Mouse (Mus musculus): ENCODE measurements around the gene Slc1a1.

Slc1a1 gene

DNA sequence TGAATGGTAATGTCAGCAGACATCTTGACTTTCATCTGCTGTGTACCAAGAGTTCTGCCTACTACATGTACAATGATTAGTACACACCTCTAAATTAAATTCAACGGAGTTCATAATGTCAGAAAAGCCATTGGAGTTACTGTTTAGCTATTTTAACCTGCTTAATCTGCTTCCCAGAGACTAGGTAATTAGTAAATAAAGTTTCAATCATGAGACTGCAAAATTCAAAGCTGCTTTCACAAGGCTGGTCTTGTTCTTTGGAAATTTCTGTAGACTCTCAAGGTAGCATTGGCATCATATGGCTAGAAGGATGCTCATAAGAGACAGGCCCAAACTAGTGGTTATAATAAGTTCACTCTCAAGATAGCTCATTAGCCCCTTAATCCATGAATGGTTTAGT, 20.0 kb downstream of the Slc1a1 start:
- no peak for DNase-seq

DNA sequence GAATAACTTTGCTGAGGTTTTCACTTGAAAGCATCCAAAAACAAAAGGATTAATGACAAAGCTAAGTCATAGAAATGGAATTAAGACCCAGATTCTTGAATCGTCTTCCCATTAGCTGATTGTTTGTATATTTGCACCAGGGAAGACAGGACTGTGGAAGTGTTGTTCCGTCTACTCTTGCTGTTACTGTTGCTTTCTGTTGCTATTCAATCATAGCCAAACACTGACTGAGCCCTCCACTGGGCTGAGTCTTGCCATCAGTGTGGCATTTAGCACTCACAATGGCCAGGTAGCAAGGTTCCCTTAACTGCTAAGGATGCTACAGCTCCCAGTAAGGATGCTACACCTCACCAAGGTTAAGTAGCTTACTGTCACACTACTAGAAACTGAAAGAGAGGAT, 25.4 kb downstream of the Slc1a1 start:
- no peak for DNase-seq

DNA sequence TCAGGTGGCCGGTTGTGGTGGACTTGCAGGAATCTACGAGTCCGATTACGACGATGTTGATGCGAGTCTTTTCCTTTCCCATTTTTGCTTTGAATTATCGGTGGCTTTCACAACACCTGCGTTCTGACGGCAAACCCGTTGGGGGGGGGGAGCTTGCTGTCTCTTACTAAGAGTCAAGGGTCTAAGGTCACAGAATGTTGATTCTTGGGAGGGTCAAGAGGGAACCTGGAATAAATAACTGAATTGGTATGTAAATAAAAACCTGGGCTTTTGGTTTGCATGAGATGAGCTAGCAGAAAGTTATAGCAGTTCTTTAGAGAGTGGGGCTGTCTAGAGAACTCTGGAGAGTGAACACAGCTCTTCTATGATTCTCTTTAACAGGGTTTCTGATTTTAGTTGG, 28.8 kb downstream of the Slc1a1 start:
- no peak for DNase-seq

DNA sequence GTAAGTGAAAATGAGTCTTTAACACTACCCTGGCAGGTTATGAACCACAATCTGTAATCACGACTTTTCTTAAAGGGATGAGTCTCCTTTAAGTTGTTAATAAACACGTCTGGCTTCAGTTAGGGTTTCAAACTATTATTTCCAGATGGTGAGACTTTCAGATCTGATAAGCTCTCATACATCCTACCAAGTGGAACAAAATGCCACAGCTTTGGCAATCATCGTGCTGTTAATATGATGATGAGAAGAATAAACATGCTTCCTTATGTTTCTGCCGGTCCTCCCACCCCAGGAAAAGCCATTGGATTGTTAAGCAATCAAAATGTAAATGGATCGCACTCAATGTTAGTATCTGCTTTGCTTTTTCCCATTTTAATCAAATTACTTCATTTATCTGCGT, 30.1 kb downstream of the Slc1a1 start:
- DNase-seq, result no peak

DNA sequence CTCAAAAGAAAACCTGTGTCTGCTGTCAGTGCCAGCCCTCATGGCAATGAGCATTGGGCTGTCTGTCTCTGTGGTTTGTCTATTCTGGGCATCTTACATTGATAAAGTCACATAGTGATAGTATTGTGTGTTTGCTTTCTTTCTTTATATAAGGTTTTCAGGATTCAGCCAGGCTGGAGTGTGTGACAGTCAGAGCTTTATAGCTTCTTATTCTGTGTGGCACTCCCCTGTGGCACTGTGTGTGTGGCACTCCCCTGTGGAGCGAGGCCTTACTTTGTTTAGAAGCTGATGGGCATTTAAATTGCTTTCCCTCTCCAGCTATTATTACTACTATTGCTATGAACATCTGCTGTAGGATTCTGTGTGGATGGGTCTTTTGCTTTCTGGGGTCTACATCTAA, 30.7 kb downstream of the Slc1a1 start:
- DNase-seq, result no peak

DNA sequence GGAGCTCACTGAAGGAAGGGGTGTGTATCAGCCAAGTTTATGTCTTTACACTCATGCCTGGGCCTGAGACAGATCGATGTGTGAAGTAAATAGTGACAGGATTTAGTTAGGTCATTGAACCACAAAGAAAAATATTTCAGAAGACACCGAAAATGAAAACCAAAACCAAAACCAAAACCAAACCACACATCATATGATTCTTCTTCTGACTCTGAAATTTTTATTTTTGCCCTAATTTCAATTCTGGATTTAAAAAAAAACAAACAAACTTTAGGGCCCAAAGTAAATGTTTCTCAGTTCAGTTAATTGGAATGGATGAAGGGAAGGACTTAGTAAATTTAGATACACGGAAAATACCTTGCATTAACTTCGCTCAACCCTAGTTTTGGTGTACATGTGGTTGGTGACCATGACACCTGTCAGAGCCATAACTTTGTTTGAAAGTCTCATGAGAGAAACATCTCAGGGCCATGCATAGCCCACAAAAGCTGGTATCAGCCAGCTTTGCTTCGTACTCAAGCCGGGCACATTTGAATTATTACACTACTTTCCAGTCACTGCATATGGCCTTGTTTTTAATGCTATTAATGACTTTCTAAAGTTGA, 34.5 kb downstream of the Slc1a1 start:
- DNase-seq, result no peak

DNA sequence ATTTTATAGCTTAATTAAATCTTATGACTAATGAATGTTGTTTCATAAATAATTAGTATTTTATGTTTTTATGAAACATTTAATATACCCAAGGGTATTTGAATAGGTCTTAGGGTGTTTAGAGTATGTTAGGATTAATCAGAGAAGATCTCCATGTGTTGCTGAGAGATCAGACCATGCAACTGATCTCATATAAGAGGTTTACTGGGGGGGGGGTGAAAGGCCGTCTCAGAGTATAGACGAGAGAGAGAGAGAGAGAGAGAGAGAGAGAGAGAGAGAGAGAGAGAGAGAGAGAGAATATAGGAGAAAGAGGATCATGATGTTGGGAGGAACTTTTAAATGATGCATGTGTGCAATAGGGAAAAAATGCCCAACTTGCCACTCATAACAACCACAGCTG, 35.5 kb downstream of the Slc1a1 start:
- DNase-seq, result no peak

DNA sequence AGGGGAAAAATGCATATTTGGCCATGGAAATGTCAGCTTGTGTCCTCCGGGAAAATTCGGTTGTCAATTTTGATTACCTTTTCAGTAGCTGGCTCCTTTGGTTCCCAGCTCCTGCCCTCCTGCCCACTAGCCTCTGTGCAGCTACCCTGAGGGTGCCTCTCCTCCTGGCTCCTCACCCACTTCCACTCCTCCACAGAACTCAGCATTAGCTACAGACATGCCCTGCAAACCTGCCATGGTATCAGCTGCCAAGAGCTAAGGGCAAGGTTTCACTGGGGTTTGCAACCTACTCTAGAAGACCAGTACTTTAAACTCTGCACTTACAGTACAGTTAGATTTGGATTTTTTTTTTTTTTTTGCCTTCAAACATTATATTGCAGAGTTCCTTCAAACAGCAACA, 44.6 kb downstream of the Slc1a1 start:
- no peak for DNase-seq

DNA sequence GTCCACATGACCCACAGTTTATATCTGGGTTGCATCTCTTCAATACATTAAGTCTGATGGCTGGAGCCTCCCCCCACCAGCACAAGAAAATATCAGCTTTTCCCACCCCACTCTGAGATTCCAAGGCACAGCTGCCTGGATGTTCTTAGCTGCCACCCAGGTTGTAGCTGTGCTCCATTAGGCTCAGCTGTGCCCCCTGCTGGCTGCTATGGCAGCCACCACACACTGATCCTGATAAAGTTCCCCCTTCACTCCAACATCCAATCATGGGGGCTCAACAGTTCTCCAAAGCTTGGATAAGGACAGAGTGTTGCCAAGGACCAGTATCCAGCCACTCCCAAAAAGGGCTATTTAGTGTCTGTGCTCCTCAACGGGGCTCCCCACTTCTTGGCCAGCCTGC, 48.3 kb downstream of the Slc1a1 start:
- DNase-seq, result no peak

DNA sequence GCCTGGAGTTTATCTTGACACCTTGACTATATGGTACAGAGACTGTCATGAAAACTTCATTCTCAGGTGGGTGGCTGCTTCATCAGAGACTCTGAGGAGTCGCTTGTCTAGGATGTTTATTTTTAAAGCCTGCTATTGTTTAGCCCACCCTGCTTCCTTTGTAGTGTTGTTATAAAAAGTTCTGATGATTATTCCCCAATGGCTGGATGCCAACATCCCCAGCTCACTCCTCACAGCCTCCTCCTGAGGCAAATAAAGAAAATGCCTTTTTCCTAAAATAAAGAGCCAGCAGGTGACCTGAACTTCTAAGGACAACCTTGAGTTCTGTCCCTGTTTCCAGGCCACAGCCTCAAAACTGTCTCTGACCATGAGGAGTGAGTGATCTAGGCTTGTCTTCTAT, 53.6 kb downstream of the Slc1a1 start:
- DNase-seq, result no peak

DNA sequence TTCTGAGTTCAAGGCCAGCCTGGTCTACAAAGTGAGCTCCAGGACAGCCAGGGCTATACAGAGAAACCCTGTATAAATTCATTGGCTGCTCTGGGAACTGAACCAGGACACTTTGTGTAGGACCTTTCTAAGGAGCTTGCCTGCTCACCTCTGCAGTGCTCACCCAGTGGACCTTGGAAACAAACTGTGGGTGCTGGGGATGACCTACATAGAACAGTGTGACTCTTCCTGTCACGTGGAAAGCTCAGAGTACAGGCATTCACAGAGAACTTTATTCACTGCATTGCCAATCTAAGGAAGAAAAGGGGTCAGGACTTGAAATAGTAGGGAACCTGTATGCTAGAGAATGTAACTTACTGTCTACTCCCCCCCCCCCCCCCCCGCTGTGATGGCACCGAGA, 54.4 kb downstream of the Slc1a1 start:
- DNase-seq, result no peak

DNA sequence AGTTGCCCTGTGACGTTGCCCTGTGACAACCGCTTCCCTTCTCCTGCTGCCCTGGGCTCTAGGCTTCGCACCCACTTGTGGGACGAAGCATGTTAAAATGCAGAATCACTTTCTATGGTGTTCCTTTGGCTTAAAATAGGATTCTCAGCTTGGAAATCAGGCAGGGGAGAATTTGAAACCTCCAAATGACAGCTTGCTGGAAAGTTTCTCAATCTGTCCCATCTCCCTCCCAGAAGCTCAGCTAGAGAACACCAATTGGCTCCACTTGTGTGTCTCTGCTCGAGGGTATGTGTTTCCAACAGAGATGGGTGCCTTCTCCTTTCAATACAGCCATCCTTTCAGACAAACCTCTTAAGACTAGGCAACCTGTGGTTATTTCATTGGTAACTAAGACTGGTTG, 56.4 kb downstream of the Slc1a1 start:
- DNase-seq, result no peak

DNA sequence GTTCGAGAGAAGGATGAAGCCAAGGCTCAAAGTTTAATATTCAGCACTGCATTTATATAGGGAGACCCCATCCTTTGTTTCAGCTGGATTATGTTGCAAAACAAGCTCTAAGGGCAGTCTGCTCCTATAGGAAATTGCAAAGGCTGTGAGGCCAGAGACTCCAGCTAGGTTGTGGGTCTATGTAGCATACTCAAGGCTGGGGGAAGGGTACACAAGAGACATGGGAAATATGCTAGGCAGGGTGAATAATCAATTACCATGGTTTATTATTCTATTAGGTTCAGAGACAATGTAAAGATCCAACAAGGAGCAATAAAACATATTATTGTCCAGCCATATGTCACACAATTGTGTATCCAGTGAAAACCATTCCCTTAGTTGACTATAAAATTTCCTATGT, 57.0 kb downstream of the Slc1a1 start:
- no peak for DNase-seq

DNA sequence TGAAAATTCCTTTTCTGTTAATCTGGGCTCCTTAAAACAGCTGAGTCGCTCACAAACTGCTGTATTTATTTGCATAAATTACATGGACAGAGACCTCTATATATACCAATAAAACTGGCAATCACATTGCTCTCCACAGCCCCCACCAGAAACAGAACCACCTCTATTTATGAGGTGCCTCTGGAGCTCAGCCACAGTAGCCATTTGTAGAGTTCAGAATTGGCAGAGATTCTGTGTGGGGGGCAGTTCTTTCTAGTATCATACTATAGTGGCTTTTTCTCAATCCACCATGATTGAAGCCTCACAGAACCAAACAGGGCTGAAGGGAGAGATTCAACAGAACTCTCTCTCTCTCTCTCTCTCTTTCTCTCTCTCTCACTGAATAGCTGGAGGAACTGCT, 61.8 kb downstream of the Slc1a1 start:
- DNase-seq, result no peak

DNA sequence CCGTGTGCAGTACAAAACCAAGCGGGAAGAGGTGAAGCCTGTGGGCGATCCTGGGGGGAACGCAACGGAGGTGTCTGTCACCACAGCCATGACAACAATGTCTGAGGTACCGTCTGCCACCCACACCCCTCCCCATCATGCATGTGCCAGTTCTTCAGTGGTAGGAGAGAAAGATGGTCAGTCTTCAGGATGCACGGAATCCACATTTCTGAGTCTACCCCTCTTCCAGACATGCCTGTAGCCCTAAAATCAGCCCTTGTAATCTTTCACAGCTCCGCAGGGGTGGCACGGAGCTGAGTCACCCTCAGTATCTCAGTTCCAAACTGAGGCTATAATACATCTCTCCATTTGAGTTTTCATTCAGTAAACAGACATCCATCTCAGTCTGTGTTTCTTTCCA, 62.6 kb downstream of the Slc1a1 start:
- DNase-seq, result no peak

DNA sequence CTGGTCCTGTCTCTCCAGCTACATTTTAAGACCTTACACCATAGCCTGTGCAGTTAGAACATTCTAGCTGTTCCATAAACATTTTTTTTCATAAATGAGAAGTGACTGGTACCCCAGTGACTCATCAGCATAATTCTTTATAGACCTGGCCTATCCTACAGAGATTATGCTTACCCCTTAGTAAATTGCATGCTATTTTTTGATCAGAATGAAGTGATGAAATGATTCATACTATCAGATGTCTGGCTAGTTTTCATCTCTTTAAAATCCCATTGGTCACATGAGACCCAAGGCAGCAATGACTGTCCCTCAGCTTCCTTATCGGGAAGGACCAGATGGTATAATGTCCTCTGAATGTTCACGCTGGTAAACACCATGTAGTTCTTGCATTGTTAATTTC, 65.9 kb downstream of the Slc1a1 start:
- DNase-seq, result no peak

DNA sequence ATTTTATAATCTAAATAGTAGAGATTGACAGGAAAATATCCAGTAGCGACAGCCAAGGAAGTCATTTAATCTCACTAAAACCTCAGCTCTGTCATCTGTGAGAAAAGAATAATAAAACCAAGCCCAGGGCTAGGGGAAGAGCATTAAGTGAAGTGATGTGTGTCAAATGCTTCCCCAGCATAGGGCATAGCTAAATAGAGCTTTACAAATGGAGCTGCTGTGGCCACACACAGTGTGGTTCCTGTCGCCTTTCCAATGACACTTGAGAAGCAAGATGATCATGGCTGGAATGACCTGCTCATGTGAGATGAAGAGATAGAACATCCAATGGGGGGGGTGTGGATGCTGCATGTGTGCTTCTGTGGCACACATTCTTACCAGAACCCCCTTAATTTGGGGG, 67.3 kb downstream of the Slc1a1 start:
- DNase-seq, result no peak

DNA sequence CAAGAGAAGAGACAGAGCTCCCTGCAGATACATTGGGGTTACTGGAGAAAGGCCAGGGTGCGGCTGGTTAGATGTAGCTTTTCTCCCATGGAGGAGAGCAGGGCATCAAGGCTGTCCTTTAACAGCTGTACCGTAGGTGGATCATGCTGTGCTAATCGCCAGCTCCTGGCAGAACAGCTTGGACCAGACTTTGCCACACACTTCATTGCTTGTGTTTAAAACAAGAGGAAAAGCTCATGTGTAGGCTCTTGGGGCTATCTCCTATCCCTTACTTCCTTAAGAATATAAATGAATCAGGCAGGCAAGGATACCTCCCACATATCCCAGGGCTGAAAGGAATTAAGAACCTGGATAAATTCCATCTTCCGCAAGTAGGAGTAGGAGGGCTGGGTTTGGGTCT, 68.0 kb downstream of the Slc1a1 start:
- no peak for DNase-seq

DNA sequence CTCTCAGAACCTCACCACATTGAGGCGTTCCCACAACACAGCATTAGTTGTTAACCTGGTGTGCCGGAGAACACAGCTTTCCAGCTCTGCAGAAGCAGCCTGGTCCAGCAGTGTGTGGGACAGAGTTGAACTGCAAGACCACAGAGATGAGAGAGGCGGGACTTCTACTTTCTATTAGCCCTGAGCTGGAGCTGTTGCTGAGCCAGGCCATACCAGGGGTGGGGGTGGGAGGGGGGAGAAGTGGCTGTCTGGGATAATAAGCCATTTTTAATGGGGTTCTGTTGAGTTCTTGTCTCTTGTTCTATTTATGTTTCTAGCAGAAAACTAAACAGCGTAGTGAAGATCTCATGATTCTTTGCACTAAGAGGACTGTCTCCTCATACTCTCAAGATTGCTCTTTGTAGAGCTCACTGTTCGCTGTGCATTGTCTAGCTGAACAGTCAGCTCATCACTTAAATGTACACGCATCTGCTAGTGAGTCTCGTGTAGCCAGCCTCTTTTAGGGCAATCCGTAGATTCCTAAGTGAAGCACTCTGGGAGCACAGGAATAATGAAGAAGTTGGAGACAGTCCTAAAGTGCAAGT, 68.8 kb downstream of the Slc1a1 start:
- DNase-seq, result no peak

DNA sequence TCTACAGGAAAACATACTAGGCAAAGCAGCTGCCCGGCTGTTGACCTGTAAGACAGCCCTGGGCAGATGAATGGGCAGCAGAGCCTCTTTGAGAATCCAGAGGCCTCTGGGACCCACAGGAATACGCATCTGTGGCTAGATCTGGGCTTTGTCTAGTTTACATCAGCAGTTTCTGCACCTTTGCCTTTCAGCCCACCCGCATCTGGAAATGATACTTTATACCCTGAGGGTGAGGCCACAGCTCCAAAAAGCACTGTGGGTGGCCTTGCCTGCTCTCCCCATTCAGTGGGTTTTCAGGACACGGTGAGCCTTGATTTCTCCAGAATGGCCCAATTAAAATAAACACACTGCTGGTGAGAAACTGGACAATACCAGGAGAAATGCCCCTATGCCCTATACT, 73.3 kb downstream of the Slc1a1 start:
- DNase-seq, result no peak

DNA sequence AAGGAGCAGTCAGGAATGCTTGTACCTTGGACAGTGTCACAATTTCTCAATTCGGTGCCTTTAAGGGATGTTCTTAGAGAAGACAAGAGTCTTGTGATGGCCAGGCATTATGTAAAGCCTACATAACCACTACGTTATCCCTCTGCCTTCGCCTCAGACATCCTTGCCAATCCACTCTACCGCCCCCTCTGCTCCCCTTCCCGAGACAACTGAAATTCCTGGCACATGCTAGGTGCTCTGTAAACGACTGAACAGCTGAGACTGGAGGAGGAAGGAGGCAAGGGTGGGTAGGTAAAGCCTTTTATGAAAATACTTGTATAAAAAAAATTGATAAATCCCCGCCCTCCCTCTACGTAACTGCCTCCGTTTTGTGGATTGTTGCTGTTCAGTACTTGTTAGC, 73.8 kb downstream of the Slc1a1 start:
- DNase-seq, result no peak

DNA sequence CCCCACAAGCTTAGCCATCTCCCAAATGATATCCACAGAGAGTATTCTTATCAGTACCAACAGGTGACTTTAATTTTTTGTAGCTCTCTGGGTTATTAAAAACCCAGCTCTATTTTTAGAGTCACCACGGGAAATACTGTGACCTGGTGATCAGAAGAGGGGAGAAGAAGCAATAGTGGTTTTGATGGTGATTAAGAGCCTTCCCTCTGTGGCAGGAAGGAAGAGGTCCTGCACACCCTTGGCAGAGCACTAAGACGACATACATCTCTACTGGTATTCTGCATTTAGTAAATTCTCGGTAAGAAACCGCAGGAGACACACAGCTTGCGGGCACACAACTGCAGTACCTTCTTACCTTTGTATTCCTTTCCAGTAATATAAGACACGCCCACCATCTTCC, 79.7 kb downstream of the Slc1a1 start:
- no peak for DNase-seq

DNA sequence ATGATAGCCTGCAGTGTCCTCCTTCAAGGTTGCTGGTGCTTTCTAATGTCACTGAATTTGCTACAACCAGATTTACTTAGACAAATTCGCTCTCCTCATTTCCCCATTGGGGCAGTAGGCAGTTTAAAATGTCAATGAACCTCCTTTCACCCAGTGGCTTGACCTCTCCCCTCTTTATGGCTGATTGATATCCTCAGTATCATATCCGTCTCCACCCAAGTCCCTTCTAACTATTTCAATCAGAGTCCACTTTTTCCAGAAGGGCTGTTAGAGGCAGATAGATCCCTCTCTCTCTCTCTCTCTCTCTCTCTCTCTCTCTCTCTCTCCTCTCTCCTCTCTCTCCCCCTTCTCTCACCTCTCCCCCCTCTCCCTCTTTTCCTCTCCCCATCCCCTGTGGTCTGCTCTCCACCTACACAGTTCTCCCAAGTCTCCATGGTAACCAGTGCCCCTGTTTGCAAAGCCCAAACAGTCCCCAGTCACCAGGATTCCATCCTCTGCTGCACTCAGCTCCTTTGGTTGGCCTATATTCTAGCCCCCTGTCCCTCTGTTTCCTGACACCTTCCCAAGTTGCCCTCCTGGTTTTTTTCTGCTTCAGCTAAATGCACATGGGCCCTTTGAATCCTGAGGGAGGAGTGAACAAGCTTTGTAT, 80.9 kb downstream of the Slc1a1 start:
- no peak for DNase-seq

DNA sequence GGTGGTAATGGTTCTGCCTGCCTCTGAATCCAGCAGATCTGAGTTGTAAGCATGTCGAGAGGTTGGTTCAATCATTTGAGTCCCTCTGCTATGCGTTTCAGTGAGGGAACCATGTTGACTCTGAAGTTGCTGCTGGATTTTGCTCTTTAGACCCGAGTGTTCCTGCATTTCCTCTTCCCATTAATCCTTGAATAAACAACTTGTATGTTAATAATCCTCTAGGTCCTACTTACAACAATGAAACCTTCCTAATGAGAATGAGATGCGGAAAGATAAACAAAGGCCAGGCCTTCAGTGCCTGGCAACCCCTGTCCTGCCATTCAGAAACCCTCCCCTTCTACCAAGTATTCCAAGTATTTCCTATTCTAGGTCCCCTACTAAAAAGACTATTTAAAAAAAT, 81.6 kb downstream of the Slc1a1 start:
- no peak for DNase-seq

DNA sequence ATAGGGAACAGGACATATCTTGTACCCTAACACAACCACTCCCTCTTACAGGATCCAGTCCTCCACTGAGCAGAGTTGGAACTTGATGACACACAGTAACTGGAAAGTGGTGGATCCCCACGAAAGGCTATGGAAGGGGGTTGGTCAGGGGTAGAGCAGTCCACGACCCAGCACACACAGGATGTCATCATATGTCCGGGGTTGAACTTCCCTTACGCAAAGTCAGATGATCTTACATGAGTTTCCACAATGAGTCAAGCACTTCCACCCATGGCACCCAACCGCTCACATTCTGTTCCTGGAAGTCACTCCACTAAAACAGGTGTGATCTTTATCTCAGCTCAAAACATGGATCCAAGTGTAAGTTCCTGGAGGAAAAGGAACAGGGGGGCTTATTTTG, 83.0 kb downstream of the Slc1a1 start:
- DNase-seq, result no peak
